23 mouse cellular contexts compared by ENCODE assay signal in the genomic region with DNA sequence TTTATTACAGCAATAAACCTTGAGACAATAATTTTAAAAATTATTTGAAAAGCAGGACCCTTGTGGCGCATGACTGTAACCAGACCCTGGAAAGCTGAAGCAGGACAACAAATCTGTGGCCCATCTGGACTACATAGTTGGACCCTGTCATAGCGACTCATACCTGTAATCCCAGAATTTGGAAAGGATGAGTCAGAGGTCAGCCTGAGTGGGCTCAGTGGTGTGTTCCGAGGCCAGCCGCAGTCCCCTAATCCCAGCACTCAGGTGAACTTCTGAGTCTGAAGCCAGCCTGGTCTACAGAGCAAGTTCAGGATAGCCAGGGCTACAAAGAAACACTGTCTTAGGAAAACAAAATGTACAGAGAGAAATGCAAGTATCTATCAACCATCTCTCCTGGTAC. TPM values are rescaled to one million over a fixed set of nuclear protein-coding genes. Genes with fewer than 3 reads are reported as not detected.
DNase-seq lines count a peak whose midpoint lies in the region; ATAC-seq and TF ChIP-seq lines count a peak whose summit lies in the region.
"Had no signal": no experiment of that assay in that cellular context is flagged by ENCODE, and none has a peak within 500 bp of the region (broad histone marks: within the 10 kb centered on the region; RNA-seq: fewer than 3 reads in every experiment).

No protein-coding gene starts in this region.

- no peaks in the 10 kb centered on the region for H3K9me3 ChIP-seq in liver, postnatal 0 days (ENCODE audit: low read length)
- no peaks in the 10 kb centered on the region for H3K9me3 ChIP-seq in liver, embryonic 12.5 days (replicated peaks)
- no peaks in the 10 kb centered on the region for H3K9me3 ChIP-seq in embryonic facial prominence, embryonic 10.5 days
- H3K9me3 ChIP-seq: embryonic facial prominence, embryonic 12.5 days; forebrain, embryonic 13.5 days; forebrain, embryonic 15.5 days; G1E had no signal

- ATAC-seq in liver, postnatal 0 days = no peak
- ATAC-seq in liver, embryonic 12.5 days = no peak
- no peak for ATAC-seq in cerebellum, adult (ENCODE audit: insufficient number of reproducible peaks, low FRiP score, low TSS enrichment)
- ATAC-seq: CD4-positive, CD25-positive, alpha-beta regulatory T cell, adult 4 months; forebrain, embryonic 13.5 days; forebrain, embryonic 15.5 days; forebrain, postnatal 0 days had no signal

- no peak for TF ChIP-seq EP300 in liver, postnatal 0 days (IDR thresholded peaks at IDR 0.05; ENCODE audit: low read depth)

- H3K4me3 ChIP-seq in liver, postnatal 0 days (ENCODE audit: low read depth, low read length) = no peak overlapping the region
- no peak overlapping the region for H3K4me3 ChIP-seq in liver, embryonic 12.5 days
- H3K4me3 ChIP-seq in embryonic facial prominence, embryonic 10.5 days = no peak overlapping the region
- H3K4me3 ChIP-seq: embryonic facial prominence, embryonic 12.5 days; forebrain, embryonic 13.5 days; forebrain, embryonic 15.5 days had no signal

- H3K9ac ChIP-seq in liver, postnatal 0 days (replicated peaks) = no peak overlapping the region
- H3K9ac ChIP-seq in liver, embryonic 12.5 days = no peak overlapping the region
- H3K9ac ChIP-seq: embryonic facial prominence, embryonic 12.5 days; forebrain, embryonic 13.5 days; forebrain, embryonic 15.5 days; forebrain, postnatal 0 days had no signal

- no peak for DNase-seq in liver, postnatal 0 days
- DNase-seq in 3T3-L1 (ENCODE audit: low read depth, low spot score) (peak; percentile 58), NIH3T3 (ENCODE audit: low read depth) (peak; percentile 43)
- no peak for DNase-seq in embryonic facial prominence, embryonic 10.5 days (ENCODE audit: low spot score)
- DNase-seq: adrenal gland, adult 2 months; adrenal gland, postnatal 10 days; adrenal gland, postnatal 25 days; cerebellum, adult 11 months; cerebellum, adult 18-20 months; cerebellum, adult 8-10 months; cerebellum, adult 9-11 months; cerebellum, postnatal 14 days; cerebellum, postnatal 36 days; embryo, embryonic 11 days; forebrain, postnatal 0 days had no signal

- TF ChIP-seq CTCF in liver, postnatal 0 days (IDR thresholded peaks at IDR 0.05; ENCODE audit: low read depth) = no peak

- H3K27ac ChIP-seq in liver, postnatal 0 days (ENCODE audit: low read depth) = 0 out of 2 replicates have a peak overlapping the region, but pooled peaks have one; percentile 66
- no peak overlapping the region for H3K27ac ChIP-seq in liver, embryonic 12.5 days
- no peak overlapping the region for H3K27ac ChIP-seq in embryonic facial prominence, embryonic 10.5 days (replicated peaks)
- H3K27ac ChIP-seq: embryonic facial prominence, embryonic 12.5 days; forebrain, embryonic 13.5 days; forebrain, embryonic 15.5 days had no signal

- no peaks in the 10 kb centered on the region for H3K36me3 ChIP-seq in liver, postnatal 0 days (replicated peaks; ENCODE audit: insufficient read depth, low read length)
- no peaks in the 10 kb centered on the region for H3K36me3 ChIP-seq in liver, embryonic 12.5 days
- H3K36me3 ChIP-seq in embryonic facial prominence, embryonic 10.5 days (replicated peaks) = no peaks in the 10 kb centered on the region
- H3K36me3 ChIP-seq: embryonic facial prominence, embryonic 12.5 days; forebrain, embryonic 15.5 days had no signal

- H3K4me2 ChIP-seq in liver, postnatal 0 days (ENCODE audit: low read depth, low read length) = no peak overlapping the region
- H3K4me2 ChIP-seq in liver, embryonic 12.5 days = no peak overlapping the region
- H3K4me2 ChIP-seq: embryonic facial prominence, embryonic 12.5 days; forebrain, embryonic 13.5 days; forebrain, embryonic 15.5 days had no signal

- H3K27me3 ChIP-seq in liver, postnatal 0 days (ENCODE audit: insufficient read depth, low read length) = no peaks in the 10 kb centered on the region
- no peaks in the 10 kb centered on the region for H3K27me3 ChIP-seq in liver, embryonic 12.5 days (replicated peaks)
- peaks cover 5% of the 10 kb centered on the region; the same call in 1 of the 2 replicates for H3K27me3 ChIP-seq in embryonic facial prominence, embryonic 10.5 days (replicated peaks; ENCODE audit: low read depth, poor library complexity, severe bottlenecking)
- H3K27me3 ChIP-seq: CH12.LX; embryonic facial prominence, embryonic 12.5 days; forebrain, embryonic 13.5 days; forebrain, embryonic 15.5 days had no signal

- peaks cover 9% of the 10 kb centered on the region; the same call in 1 of the 2 replicates for H3K4me1 ChIP-seq in liver, postnatal 0 days (ENCODE audit: insufficient read depth)
- peaks cover 22% of the 10 kb centered on the region for H3K4me1 ChIP-seq in liver, embryonic 12.5 days
- H3K4me1 ChIP-seq in embryonic facial prominence, embryonic 10.5 days = peaks cover 9% of the 10 kb centered on the region
- H3K4me1 ChIP-seq: embryonic facial prominence, embryonic 12.5 days; forebrain, embryonic 13.5 days had no signal

- 89% methylated on average over 4 of the region's 4 CpGs for WGBS in liver, postnatal 0 days (ENCODE audit: insufficient replicate concordance)
- WGBS in liver, embryonic 12.5 days (ENCODE audit: insufficient replicate concordance) = 79% methylated on average over 4 of the region's 4 CpGs
- whole genome bisulfite sequencing in embryonic facial prominence, embryonic 10.5 days = 89% methylated on average over 4 of the region's 4 CpGs

RNA-seq across cellular contexts. Expression of gene Ccdc88b, which starts 3.4 kb away (rescaled TPM):
- 2.6 and 2.8 TPM in 2 replicates for polyA plus RNA-seq in liver, postnatal 0 days (2015; fragmentation: Nextera tagmentation; extraction: Ambion mirVana)
- polyA plus RNA-seq in liver, embryonic 12.5 days (2016; fragmentation: Nextera tagmentation; extraction: Ambion mirVana) = 2.8 and 3.3 TPM in 2 replicates
- polyA plus RNA-seq in embryonic facial prominence, embryonic 10.5 days (2016; fragmentation: Nextera tagmentation; extraction: Ambion mirVana) = 0.62 and 0.67 TPM in 2 replicates

RNA-seq across cellular contexts. Expression of gene Rps6ka4, which starts 21.0 kb away (rescaled TPM):
- 4.2 and 5.2 TPM in 2 replicates for polyA plus RNA-seq in liver, postnatal 0 days (2015; fragmentation: Nextera tagmentation; extraction: Ambion mirVana)
- polyA plus RNA-seq in liver, embryonic 12.5 days (2016; fragmentation: Nextera tagmentation; extraction: Ambion mirVana) = 8.5 and 8.7 TPM in 2 replicates
- 5.3 and 7.0 TPM in 2 replicates for polyA plus RNA-seq in embryonic facial prominence, embryonic 10.5 days (2016; fragmentation: Nextera tagmentation; extraction: Ambion mirVana)

RNA-seq across cellular contexts. Expression of gene Trmt112, which starts 48.0 kb away (rescaled TPM):
- polyA plus RNA-seq in liver, postnatal 0 days (2015; fragmentation: Nextera tagmentation; extraction: Ambion mirVana) = 67.1 and 68.6 TPM in 2 replicates
- 115 TPM in 2 replicates for polyA plus RNA-seq in liver, embryonic 12.5 days (2016; fragmentation: Nextera tagmentation; extraction: Ambion mirVana)
- polyA plus RNA-seq in embryonic facial prominence, embryonic 10.5 days (2016; fragmentation: Nextera tagmentation; extraction: Ambion mirVana) = 150 and 168 TPM in 2 replicates

RNA-seq across cellular contexts. Expression of gene Prdx5, which starts 48.5 kb away (rescaled TPM):
- 371 and 389 TPM in 2 replicates for polyA plus RNA-seq in liver, postnatal 0 days (2015; fragmentation: Nextera tagmentation; extraction: Ambion mirVana)
- polyA plus RNA-seq in liver, embryonic 12.5 days (2016; fragmentation: Nextera tagmentation; extraction: Ambion mirVana) = 94.2 and 101 TPM in 2 replicates
- polyA plus RNA-seq in embryonic facial prominence, embryonic 10.5 days (2016; fragmentation: Nextera tagmentation; extraction: Ambion mirVana) = 137 and 140 TPM in 2 replicates

Comparison
In these comparisons a context has a peak if more than half of its experiments do, and no peak if none do; other contexts are left out.
1. DNase-seq: peak in 3T3-L1 (single experiment) and NIH3T3 (single experiment); none in liver, postnatal 0 days (single experiment) and embryonic facial prominence, embryonic 10.5 days (single experiment).